Comparison of ENCODE assay signal across 19 mouse cellular contexts in the genomic region with DNA sequence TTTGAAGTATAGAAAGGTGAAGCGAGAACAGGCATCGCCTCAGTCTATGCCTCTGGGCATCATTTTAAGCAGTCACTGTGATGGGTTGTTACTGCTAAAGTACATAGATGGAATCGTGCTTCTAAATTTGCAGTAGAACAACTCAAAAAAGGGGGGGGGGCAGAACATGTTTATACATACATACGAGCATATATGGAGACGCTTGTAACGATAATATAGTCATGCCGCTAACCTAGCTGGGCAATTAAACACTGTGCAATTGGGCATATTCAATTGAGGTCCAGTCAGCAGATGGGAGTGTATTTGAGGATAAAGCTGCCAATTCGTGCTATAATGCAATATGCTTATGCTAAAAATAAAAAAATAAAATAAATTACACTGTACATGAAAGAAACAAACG.
DNase-seq lines count a peak whose midpoint lies in the region; ATAC-seq lines count a peak whose summit lies in the region.
"Had no signal": no experiment of that assay in that cellular context is flagged by ENCODE, and none has a peak within 500 bp of the region (broad histone marks: within the 10 kb centered on the region; RNA-seq: fewer than 3 reads in every experiment).

No protein-coding gene starts in this region.

- H3K4me2 ChIP-seq in hindbrain, embryonic 12.5 days (replicated peaks) = no peak overlapping the region
- H3K4me2 ChIP-seq in midbrain, embryonic 12.5 days (replicated peaks) = no peak overlapping the region
- H3K4me2 ChIP-seq in kidney, embryonic 15.5 days = no peak overlapping the region
- H3K4me2 ChIP-seq: liver, embryonic 12.5 days had no signal

- no peak for DNase-seq in hindbrain, embryonic 10.5 days (ENCODE audit: low spot score)
- DNase-seq in retina, postnatal 1 day = peak; percentile 2
- no peak for DNase-seq in retina, embryonic 14.5 days (ENCODE audit: low spot score)
- DNase-seq: adrenal gland, postnatal 25 days; cerebellum, adult 9-11 months; gastrocnemius, adult 2 months; kidney, adult 9 months; kidney, postnatal 25 days; layer of hippocampus, adult 9-11 months; lung, adult 18-20 months; lung, postnatal 14 days had no signal

- H3K4me3 ChIP-seq in hindbrain, embryonic 12.5 days = no peak overlapping the region
- no peak overlapping the region for H3K4me3 ChIP-seq in hindbrain, embryonic 10.5 days
- H3K4me3 ChIP-seq in midbrain, embryonic 12.5 days = no peak overlapping the region
- no peak overlapping the region for H3K4me3 ChIP-seq in kidney, embryonic 15.5 days (replicated peaks)
- H3K4me3 ChIP-seq: heart, embryonic 10.5 days; limb, embryonic 13.5 days; liver, embryonic 12.5 days had no signal

- H3K27me3 ChIP-seq in hindbrain, embryonic 12.5 days = no peaks in the 10 kb centered on the region
- no peaks in the 10 kb centered on the region for H3K27me3 ChIP-seq in hindbrain, embryonic 10.5 days (ENCODE audit: insufficient read depth, poor library complexity, severe bottlenecking)
- no peaks in the 10 kb centered on the region for H3K27me3 ChIP-seq in midbrain, embryonic 12.5 days
- no peaks in the 10 kb centered on the region for H3K27me3 ChIP-seq in kidney, embryonic 15.5 days
- H3K27me3 ChIP-seq: limb, embryonic 13.5 days; liver, embryonic 12.5 days had no signal

- no peaks in the 10 kb centered on the region for H3K9me3 ChIP-seq in hindbrain, embryonic 12.5 days (replicated peaks)
- no peaks in the 10 kb centered on the region for H3K9me3 ChIP-seq in hindbrain, embryonic 10.5 days
- no peaks in the 10 kb centered on the region for H3K9me3 ChIP-seq in midbrain, embryonic 12.5 days
- no peaks in the 10 kb centered on the region for H3K9me3 ChIP-seq in kidney, embryonic 15.5 days (replicated peaks)
- H3K9me3 ChIP-seq: heart, embryonic 10.5 days; limb, embryonic 13.5 days; liver, embryonic 12.5 days had no signal

- H3K9ac ChIP-seq in hindbrain, embryonic 12.5 days = no peak overlapping the region
- no peak overlapping the region for H3K9ac ChIP-seq in midbrain, embryonic 12.5 days (replicated peaks)
- no peak overlapping the region for H3K9ac ChIP-seq in kidney, embryonic 15.5 days
- H3K9ac ChIP-seq: limb, embryonic 13.5 days; liver, embryonic 12.5 days had no signal

- H3K4me1 ChIP-seq in hindbrain, embryonic 12.5 days = peaks cover 6% of the 10 kb centered on the region
- H3K4me1 ChIP-seq in hindbrain, embryonic 10.5 days (replicated peaks) = no peaks in the 10 kb centered on the region
- H3K4me1 ChIP-seq in midbrain, embryonic 12.5 days = peaks cover 8% of the 10 kb centered on the region
- no peaks in the 10 kb centered on the region for H3K4me1 ChIP-seq in kidney, embryonic 15.5 days
- H3K4me1 ChIP-seq: heart, embryonic 10.5 days; liver, embryonic 12.5 days had no signal

- 93% methylated on average over 9 of the region's 9 CpGs for WGBS in hindbrain, embryonic 12.5 days
- WGBS in hindbrain, embryonic 10.5 days = 92% methylated on average over 9 of the region's 9 CpGs
- WGBS in midbrain, embryonic 12.5 days = 77% methylated on average over 9 of the region's 9 CpGs
- WGBS in kidney, embryonic 15.5 days = 93% methylated on average over 9 of the region's 9 CpGs

- no peak for ATAC-seq in hindbrain, embryonic 12.5 days (ENCODE audit: low FRiP score)
- ATAC-seq in midbrain, embryonic 12.5 days (ENCODE audit: low FRiP score, low read depth) = peak; percentile 59; the same call in 1 of the 2 replicates
- no peak for ATAC-seq in activated CD4-positive, CD25-positive, alpha-beta regulatory T cell, adult 4 months
- ATAC-seq in kidney, embryonic 15.5 days (replicated peaks; ENCODE audit: low FRiP score) = no peak
- ATAC-seq: intestine, embryonic 16.5 days; liver, embryonic 12.5 days had no signal

- no peaks in the 10 kb centered on the region for H3K36me3 ChIP-seq in hindbrain, embryonic 12.5 days
- no peaks in the 10 kb centered on the region for H3K36me3 ChIP-seq in hindbrain, embryonic 10.5 days
- no peaks in the 10 kb centered on the region for H3K36me3 ChIP-seq in midbrain, embryonic 12.5 days
- H3K36me3 ChIP-seq in kidney, embryonic 15.5 days = no peaks in the 10 kb centered on the region
- H3K36me3 ChIP-seq: heart, embryonic 10.5 days; limb, embryonic 13.5 days; liver, embryonic 12.5 days had no signal

- 0 out of 2 replicates have a peak overlapping the region, but pooled peaks have one; percentile 4 for H3K27ac ChIP-seq in hindbrain, embryonic 12.5 days
- H3K27ac ChIP-seq in hindbrain, embryonic 10.5 days = no peak overlapping the region
- peak overlapping the region; percentile 78 for H3K27ac ChIP-seq in midbrain, embryonic 12.5 days (replicated peaks)
- no peak overlapping the region for H3K27ac ChIP-seq in kidney, embryonic 15.5 days
- H3K27ac ChIP-seq: gastrocnemius, adult 2 months; heart, embryonic 10.5 days; limb, embryonic 13.5 days; liver, embryonic 12.5 days had no signal

Comparison
In these comparisons a context has a peak if more than half of its experiments do, and no peak if none do; other contexts are left out.
1. H3K27ac ChIP-seq: peak in hindbrain, embryonic 12.5 days (single experiment) and midbrain, embryonic 12.5 days (single experiment); none in hindbrain, embryonic 10.5 days (single experiment) and kidney, embryonic 15.5 days (single experiment).